Mouse (Mus musculus): ENCODE results near the gene Sox5. TPM values are rescaled to one million over a fixed set of nuclear protein-coding genes. Genes with fewer than 3 reads are reported as not detected.

Sox5 gene
- total and polyA plus RNA-seq, 3 experiments, result 1.7 to 3.4 (median 2.4) TPM

- Histone ChIP-seq H3K27me3 (ENCODE audit: control insufficient read depth, insufficient read depth, low read length) (no peaks in the 10 kb centered on the region), H3K27ac (no peak overlapping the region), H3K36me3 (ENCODE audit: control insufficient read depth, insufficient read depth, low read length) (no peaks in the 10 kb centered on the region), H3K79me2 (replicated peaks; ENCODE audit: control insufficient read depth, insufficient read depth, low read length) (no peaks in the 10 kb centered on the region), H3K4me1 (ENCODE audit: control insufficient read depth, insufficient read depth, low read length) (no peaks in the 10 kb centered on the region), H3K9ac (ENCODE audit: low read depth, low read length) (no peak overlapping the region), H3K4me3 (no peak overlapping the region)
- no peak for DNase-seq
- intact Hi-C loops (cut with DNase I), result no loop called here
- TF ChIP-seq EP300 (IDR thresholded peaks at IDR 0.05; ENCODE audit: insufficient read depth, low read depth, low read length) (no peak), POLR2A (IDR thresholded peaks at IDR 0.05; ENCODE audit: insufficient read depth, low read depth, low read length) (no peak), CTCF (IDR thresholded peaks at IDR 0.05) (no peak)
- WGBS, result 70% methylated on average over 4 of the region's 4 CpGs
Measured at GRCm38 (mm10) chr6:144301082-144301481, 480.7 kb downstream of the Sox5 start.

GRCm38 (mm10) chr6:144299503-144299858, 482.3 kb downstream of the Sox5 start:
- Histone ChIP-seq H3K79me2 (replicated peaks; ENCODE audit: control insufficient read depth, insufficient read depth, low read length) (no peaks in the 10 kb centered on the region), H3K27me3 (ENCODE audit: control insufficient read depth, insufficient read depth, low read length) (no peaks in the 10 kb centered on the region), H3K36me3 (ENCODE audit: control insufficient read depth, insufficient read depth, low read length) (no peaks in the 10 kb centered on the region), H3K27ac (no peak overlapping the region), H3K9ac (ENCODE audit: low read depth, low read length) (no peak overlapping the region), H3K4me1 (ENCODE audit: control insufficient read depth, insufficient read depth, low read length) (no peaks in the 10 kb centered on the region), H3K4me3 (no peak overlapping the region)
- no peak for DNase-seq
- TF ChIP-seq CTCF (IDR thresholded peaks at IDR 0.05), result no peak
- no peak for TF ChIP-seq POLR2A (IDR thresholded peaks at IDR 0.05; ENCODE audit: insufficient read depth, low read depth, low read length)
- no peak for TF ChIP-seq EP300 (IDR thresholded peaks at IDR 0.05; ENCODE audit: insufficient read depth, low read depth, low read length)
- intact Hi-C loops (cut with DNase I), result no loop called here
- 70% methylated on average over 7 of the region's 7 CpGs for WGBS

DNA sequence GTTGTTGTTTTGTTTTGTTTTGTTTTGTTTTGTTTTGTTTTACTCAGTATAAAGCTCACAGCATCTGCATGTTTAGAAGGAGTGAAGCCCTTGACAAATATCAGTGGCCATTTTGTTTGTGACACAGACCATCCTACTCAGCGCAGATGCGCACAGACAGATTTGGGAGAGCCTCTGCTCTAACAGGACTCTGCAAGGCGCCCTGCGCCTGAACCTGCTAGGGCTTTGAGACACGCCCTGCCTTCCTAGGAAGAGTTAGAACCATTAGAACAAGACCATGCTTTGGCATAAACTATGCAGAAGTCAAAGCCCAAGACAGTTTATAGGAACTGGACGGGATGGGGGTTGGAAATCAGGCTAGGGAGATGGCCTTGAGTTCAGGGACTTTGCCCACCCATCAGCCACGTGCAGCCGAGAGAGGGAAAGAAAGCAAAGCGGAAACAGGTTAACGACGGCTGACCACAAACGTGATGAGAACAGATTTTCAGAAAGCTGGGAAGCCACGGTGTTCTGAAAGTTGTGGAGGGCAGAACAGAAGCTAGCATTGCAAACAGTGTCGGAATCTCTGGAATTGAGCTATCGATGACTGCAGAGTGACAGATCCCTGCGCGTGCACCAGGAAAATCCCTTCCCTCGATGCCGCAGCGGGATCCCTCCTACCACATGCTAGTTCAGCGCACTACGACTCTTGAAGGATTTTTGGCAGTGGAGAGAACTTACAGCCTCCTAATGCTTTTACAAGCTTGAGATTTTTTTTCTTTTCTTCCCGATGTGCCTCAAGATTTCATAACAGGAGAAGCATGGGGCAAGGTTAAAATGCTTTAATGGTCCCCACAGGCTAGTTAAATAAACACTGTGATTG, 482.9 kb downstream of the Sox5 start:
- no peak for TF ChIP-seq CTCF (IDR thresholded peaks at IDR 0.05)
- no peak for TF ChIP-seq POLR2A (IDR thresholded peaks at IDR 0.05; ENCODE audit: insufficient read depth, low read depth, low read length)
- TF ChIP-seq EP300 (IDR thresholded peaks at IDR 0.05; ENCODE audit: insufficient read depth, low read depth, low read length), result no peak
- Histone ChIP-seq H3K4me3 (no peak overlapping the region), H3K27me3 (ENCODE audit: control insufficient read depth, insufficient read depth, low read length) (no peaks in the 10 kb centered on the region), H3K79me2 (replicated peaks; ENCODE audit: control insufficient read depth, insufficient read depth, low read length) (no peaks in the 10 kb centered on the region), H3K9ac (ENCODE audit: low read depth, low read length) (no peak overlapping the region), H3K4me1 (ENCODE audit: control insufficient read depth, insufficient read depth, low read length) (no peaks in the 10 kb centered on the region), H3K36me3 (ENCODE audit: control insufficient read depth, insufficient read depth, low read length) (no peaks in the 10 kb centered on the region), H3K27ac (no peak overlapping the region)
- 81% methylated on average over 23 of the region's 23 CpGs for WGBS
- DNase-seq, result no peak
- intact Hi-C loops (cut with DNase I), result no loop called here

DNA sequence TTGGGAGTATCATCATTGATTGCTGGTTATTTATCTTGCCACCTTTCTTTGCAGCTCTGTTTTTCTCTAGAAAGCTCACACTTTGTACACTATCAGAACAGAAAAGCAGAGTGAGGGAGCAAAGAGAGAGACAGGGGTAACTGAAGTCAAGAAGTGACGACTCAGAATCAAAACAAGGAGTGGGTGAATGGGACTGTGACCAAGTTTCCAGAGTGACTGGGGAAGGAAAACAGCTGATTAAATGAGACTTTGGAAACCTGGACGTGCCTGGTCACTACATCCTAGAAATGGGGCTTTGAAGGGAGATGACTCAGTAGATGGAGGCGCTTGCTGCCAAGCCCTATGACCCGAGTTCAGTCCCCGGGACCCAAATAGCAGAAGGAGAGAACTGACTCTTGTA, 483.9 kb downstream of the Sox5 start:
- H3K27me3 ChIP-seq (ENCODE audit: control insufficient read depth, insufficient read depth, low read length), result no peaks in the 10 kb centered on the region
- H3K4me3 ChIP-seq, result no peak overlapping the region
- H3K79me2 ChIP-seq (replicated peaks; ENCODE audit: control insufficient read depth, insufficient read depth, low read length), result no peaks in the 10 kb centered on the region
- TF ChIP-seq CTCF (IDR thresholded peaks at IDR 0.05), result no peak
- TF ChIP-seq EP300 (IDR thresholded peaks at IDR 0.05; ENCODE audit: insufficient read depth, low read depth, low read length), result no peak
- TF ChIP-seq POLR2A (IDR thresholded peaks at IDR 0.05; ENCODE audit: insufficient read depth, low read depth, low read length), result no peak
- no peak overlapping the region for H3K9ac ChIP-seq (ENCODE audit: low read depth, low read length)
- intact Hi-C loops (cut with DNase I), result no loop called here
- no peak overlapping the region for H3K27ac ChIP-seq
- WGBS, result 50% methylated on average over 5 of the region's 5 CpGs
- no peaks in the 10 kb centered on the region for H3K4me1 ChIP-seq (ENCODE audit: control insufficient read depth, insufficient read depth, low read length)
- no peaks in the 10 kb centered on the region for H3K36me3 ChIP-seq (ENCODE audit: control insufficient read depth, insufficient read depth, low read length)
- DNase-seq, result no peak

DNA sequence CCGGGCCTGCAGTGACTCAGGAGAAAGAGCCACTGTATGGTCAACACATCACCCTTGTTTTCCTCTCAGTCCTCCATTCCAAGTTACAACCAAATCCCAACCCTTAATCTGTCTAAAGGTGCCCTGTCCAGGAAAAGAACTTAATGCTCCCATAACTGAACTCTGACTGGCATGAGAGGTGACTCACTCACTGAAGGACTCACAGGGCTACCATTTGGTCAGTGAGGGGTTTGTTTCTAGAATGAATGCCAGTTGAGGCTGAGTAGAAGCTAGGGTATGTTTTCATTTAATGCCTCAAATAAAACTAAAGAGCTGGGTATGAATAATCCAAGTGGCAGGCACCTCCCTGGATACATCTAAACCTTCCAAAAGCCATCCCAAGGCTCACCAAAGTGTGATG, 484.6 kb downstream of the Sox5 start:
- Histone ChIP-seq H3K4me1 (ENCODE audit: control insufficient read depth, insufficient read depth, low read length) (no peaks in the 10 kb centered on the region), H3K36me3 (ENCODE audit: control insufficient read depth, insufficient read depth, low read length) (no peaks in the 10 kb centered on the region), H3K9ac (ENCODE audit: low read depth, low read length) (no peak overlapping the region), H3K27ac (no peak overlapping the region), H3K27me3 (ENCODE audit: control insufficient read depth, insufficient read depth, low read length) (no peaks in the 10 kb centered on the region), H3K4me3 (no peak overlapping the region), H3K79me2 (replicated peaks; ENCODE audit: control insufficient read depth, insufficient read depth, low read length) (no peaks in the 10 kb centered on the region)
- TF ChIP-seq EP300 (IDR thresholded peaks at IDR 0.05; ENCODE audit: insufficient read depth, low read depth, low read length), result no peak
- TF ChIP-seq CTCF (IDR thresholded peaks at IDR 0.05), result no peak
- TF ChIP-seq POLR2A (IDR thresholded peaks at IDR 0.05; ENCODE audit: insufficient read depth, low read depth, low read length), result no peak
- intact Hi-C loops (cut with DNase I), result no loop called here
- DNase-seq, result no peak
- 79% methylated on average over 1 of the region's 1 CpGs for WGBS

- no peak overlapping the region for H3K9ac ChIP-seq (ENCODE audit: low read depth, low read length)
- intact Hi-C loops (cut with DNase I), result no loop called here
- H3K79me2 ChIP-seq (replicated peaks; ENCODE audit: control insufficient read depth, insufficient read depth, low read length), result no peaks in the 10 kb centered on the region
- H3K27me3 ChIP-seq (ENCODE audit: control insufficient read depth, insufficient read depth, low read length), result 0 out of 2 replicates have a peak, but pooled peaks cover 1% of the 10 kb centered on the region
- no peaks in the 10 kb centered on the region for H3K4me1 ChIP-seq (ENCODE audit: control insufficient read depth, insufficient read depth, low read length)
- H3K4me3 ChIP-seq, result no peak overlapping the region
- H3K36me3 ChIP-seq (ENCODE audit: control insufficient read depth, insufficient read depth, low read length), result no peaks in the 10 kb centered on the region
- no peak for DNase-seq
- TF ChIP-seq CTCF (IDR thresholded peaks at IDR 0.05) (no peak), POLR2A (IDR thresholded peaks at IDR 0.05; ENCODE audit: insufficient read depth, low read depth, low read length) (no peak), EP300 (IDR thresholded peaks at IDR 0.05; ENCODE audit: insufficient read depth, low read depth, low read length) (no peak)
- 83% methylated on average over 4 of the region's 4 CpGs for WGBS
- H3K27ac ChIP-seq, result no peak overlapping the region
Measured at GRCm38 (mm10) chr6:144291526-144291925, 490.3 kb downstream of the Sox5 start.

Measured in heart, adult 2 months (tissue).